Mouse (Mus musculus): ENCODE results near the gene Prickle1. TPM values are rescaled to one million over a fixed set of nuclear protein-coding genes. Genes with fewer than 3 reads are reported as not detected.
A peak's percentile ranks its signal among the peaks of the same experiment; 100 is the strongest.

Gene Prickle1
- polyA plus RNA-seq, 1 experiment, result 8.0 TPM

- no peak overlapping the region for H3K4me2 ChIP-seq (ENCODE audit: low read depth)
- H3K79me2 ChIP-seq (ENCODE audit: control insufficient read depth, insufficient read depth), result no peaks in the 10 kb centered on the region
- no peaks in the 10 kb centered on the region for H3K27me3 ChIP-seq (ENCODE audit: control insufficient read depth, insufficient read depth, insufficient read length)
- H3K4me3 ChIP-seq, result no peak overlapping the region
- no peak overlapping the region for H3ac ChIP-seq (ENCODE audit: control insufficient read depth, insufficient read length)
- TF ChIP-seq MYOD1 (IDR thresholded peaks at IDR 0.05; ENCODE audit: control insufficient read depth in 1 of 3, insufficient read length in 2 of 3, low read depth in 2 of 3) (no peak), REST (IDR thresholded peaks at IDR 0.05; ENCODE audit: insufficient read depth, insufficient read length) (no peak), USF1 (IDR thresholded peaks at IDR 0.05; ENCODE audit: low read depth) (no peak), CEBPB (IDR thresholded peaks at IDR 0.05; ENCODE audit: insufficient read depth, poor library complexity, severe bottlenecking) (no peak), MAX (IDR thresholded peaks at IDR 0.05; ENCODE audit: low read depth) (no peak), TCF3 (IDR thresholded peaks at IDR 0.05; ENCODE audit: insufficient read length, low read depth) (no peak), POLR2A (IDR thresholded peaks at IDR 0.05; ENCODE audit: insufficient read length, low read depth) (no peak), MYOG (IDR thresholded peaks at IDR 0.05; ENCODE audit: control insufficient read depth in 1 of 3, insufficient read depth in 1 of 3, insufficient read length in 2 of 3, low read depth in 2 of 3) (no peak), POLR2AphosphoS2 (IDR thresholded peaks at IDR 0.05; ENCODE audit: insufficient read length, low read depth) (no peak), E2F4 (IDR thresholded peaks at IDR 0.05; ENCODE audit: insufficient read depth) (no peak), TCF12 (IDR thresholded peaks at IDR 0.05; ENCODE audit: insufficient read depth, poor library complexity, severe bottlenecking) (no peak)
- H3K36me3 ChIP-seq (ENCODE audit: control insufficient read depth, insufficient read depth), result no peaks in the 10 kb centered on the region
Observed at GRCm38 (mm10) chr15:93610721-93611201, 15.1 kb upstream of the Prickle1 start.

GRCm38 (mm10) chr15:93610288-93610687 is 14.6 kb upstream of the Prickle1 start:
- Histone ChIP-seq H3K36me3 (ENCODE audit: control insufficient read depth, insufficient read depth) (no peaks in the 10 kb centered on the region), H3K4me2 (ENCODE audit: low read depth) (no peak overlapping the region), H3K4me3 (no peak overlapping the region)

GRCm38 (mm10) chr15:93602850-93603249 is 7.2 kb upstream of the Prickle1 start:
- no peak overlapping the region for H3ac ChIP-seq (ENCODE audit: control insufficient read depth, insufficient read length)
- H3K4me3 ChIP-seq, result no peak overlapping the region
- no peaks in the 10 kb centered on the region for H3K79me2 ChIP-seq (ENCODE audit: control insufficient read depth, insufficient read depth)
- H3K27me3 ChIP-seq (ENCODE audit: control insufficient read depth, insufficient read depth, insufficient read length), result no peaks in the 10 kb centered on the region
- TF ChIP-seq CEBPB (IDR thresholded peaks at IDR 0.05; ENCODE audit: insufficient read depth, poor library complexity, severe bottlenecking) (no peak), SRF (IDR thresholded peaks at IDR 0.05; ENCODE audit: control insufficient read depth, insufficient read length, low read depth) (no peak), REST (IDR thresholded peaks at IDR 0.05; ENCODE audit: insufficient read depth, insufficient read length) (no peak), TCF3 (IDR thresholded peaks at IDR 0.05; ENCODE audit: insufficient read length, low read depth) (no peak), MAX (IDR thresholded peaks at IDR 0.05; ENCODE audit: low read depth) (no peak), TCF12 (IDR thresholded peaks at IDR 0.05; ENCODE audit: insufficient read depth, poor library complexity, severe bottlenecking) (no peak), POLR2AphosphoS2 (IDR thresholded peaks at IDR 0.05; ENCODE audit: insufficient read length, low read depth) (no peak), MYOD1 (IDR thresholded peaks at IDR 0.05; ENCODE audit: control insufficient read depth in 1 of 3, insufficient read length in 2 of 3, low read depth in 2 of 3) (no peak), USF1 (IDR thresholded peaks at IDR 0.05; ENCODE audit: low read depth) (no peak), E2F4 (IDR thresholded peaks at IDR 0.05; ENCODE audit: insufficient read depth) (no peak), POLR2A (IDR thresholded peaks at IDR 0.05; ENCODE audit: insufficient read length, low read depth) (no peak)
- H3K4me2 ChIP-seq (ENCODE audit: low read depth), result no peak overlapping the region
- no peaks in the 10 kb centered on the region for H3K36me3 ChIP-seq (ENCODE audit: control insufficient read depth, insufficient read depth)

More at GRCm38 (mm10) chr15:93610288-93610687, 14.6 kb upstream of the Prickle1 start:
- Histone ChIP-seq H3K79me2 (ENCODE audit: control insufficient read depth, insufficient read depth) (no peaks in the 10 kb centered on the region), H3ac (ENCODE audit: control insufficient read depth, insufficient read length) (no peak overlapping the region), H3K27me3 (ENCODE audit: control insufficient read depth, insufficient read depth, insufficient read length) (no peaks in the 10 kb centered on the region)
- TF ChIP-seq TCF3 (IDR thresholded peaks at IDR 0.05; ENCODE audit: insufficient read length, low read depth) (no peak), MYOD1 (IDR thresholded peaks at IDR 0.05; ENCODE audit: control insufficient read depth in 1 of 3, insufficient read length in 2 of 3, low read depth in 2 of 3) (no peak), MAX (IDR thresholded peaks at IDR 0.05; ENCODE audit: low read depth) (no peak), E2F4 (IDR thresholded peaks at IDR 0.05; ENCODE audit: insufficient read depth) (no peak), REST (IDR thresholded peaks at IDR 0.05; ENCODE audit: insufficient read depth, insufficient read length) (no peak), POLR2AphosphoS2 (IDR thresholded peaks at IDR 0.05; ENCODE audit: insufficient read length, low read depth) (no peak), CEBPB (IDR thresholded peaks at IDR 0.05; ENCODE audit: insufficient read depth, poor library complexity, severe bottlenecking) (no peak), POLR2A (IDR thresholded peaks at IDR 0.05; ENCODE audit: insufficient read length, low read depth) (no peak), TCF12 (IDR thresholded peaks at IDR 0.05; ENCODE audit: insufficient read depth, poor library complexity, severe bottlenecking) (no peak)

- no peak overlapping the region for H3K4me2 ChIP-seq (ENCODE audit: low read depth)
- TF ChIP-seq REST (IDR thresholded peaks at IDR 0.05; ENCODE audit: insufficient read depth, insufficient read length) (no peak), USF1 (IDR thresholded peaks at IDR 0.05; ENCODE audit: low read depth) (peak; percentile 40), POLR2AphosphoS2 (IDR thresholded peaks at IDR 0.05; ENCODE audit: insufficient read length, low read depth) (no peak)
- no peak overlapping the region for H3K4me3 ChIP-seq
- no peak overlapping the region for H3ac ChIP-seq (ENCODE audit: control insufficient read depth, insufficient read length)
- H3K27me3 ChIP-seq (ENCODE audit: control insufficient read depth, insufficient read depth, insufficient read length), result no peaks in the 10 kb centered on the region
- H3K36me3 ChIP-seq (ENCODE audit: control insufficient read depth, insufficient read depth), result no peaks in the 10 kb centered on the region
- H3K79me2 ChIP-seq (ENCODE audit: control insufficient read depth, insufficient read depth), result no peaks in the 10 kb centered on the region
Observed at GRCm38 (mm10) chr15:93601461-93602015, 5.8 kb upstream of the Prickle1 start.

GRCm38 (mm10) chr15:93596991-93597390 is 1.3 kb upstream of the Prickle1 start:
- H3K4me3 ChIP-seq, result peak overlapping the region; percentile 49
- peak overlapping the region; percentile 99 for H3K4me2 ChIP-seq (ENCODE audit: low read depth)
- no peak overlapping the region for H3ac ChIP-seq (ENCODE audit: control insufficient read depth, insufficient read length)
- peaks cover 9% of the 10 kb centered on the region for H3K79me2 ChIP-seq (ENCODE audit: control insufficient read depth, insufficient read depth)
- H3K36me3 ChIP-seq (ENCODE audit: control insufficient read depth, insufficient read depth), result no peaks in the 10 kb centered on the region
- H3K27me3 ChIP-seq (ENCODE audit: control insufficient read depth, insufficient read depth, insufficient read length), result no peaks in the 10 kb centered on the region
- no peak for TF ChIP-seq CEBPB (IDR thresholded peaks at IDR 0.05; ENCODE audit: insufficient read depth, poor library complexity, severe bottlenecking)
- no peak for TF ChIP-seq MAX (IDR thresholded peaks at IDR 0.05; ENCODE audit: low read depth)
- TF ChIP-seq POLR2A (IDR thresholded peaks at IDR 0.05; ENCODE audit: insufficient read length, low read depth), result no peak
- TF ChIP-seq MYOD1 (IDR thresholded peaks at IDR 0.05; ENCODE audit: control insufficient read depth in 1 of 3, insufficient read length in 2 of 3, low read depth in 2 of 3), result no peak
- TF ChIP-seq TCF3 (IDR thresholded peaks at IDR 0.05; ENCODE audit: insufficient read length, low read depth), result no peak
- TF ChIP-seq MYOG (IDR thresholded peaks at IDR 0.05; ENCODE audit: control insufficient read depth in 1 of 3, insufficient read depth in 1 of 3, insufficient read length in 2 of 3, low read depth in 2 of 3), result no peak
- no peak for TF ChIP-seq TCF12 (IDR thresholded peaks at IDR 0.05; ENCODE audit: insufficient read depth, poor library complexity, severe bottlenecking)
- no peak for TF ChIP-seq E2F4 (IDR thresholded peaks at IDR 0.05; ENCODE audit: insufficient read depth)
- no peak for TF ChIP-seq POLR2AphosphoS2 (IDR thresholded peaks at IDR 0.05; ENCODE audit: insufficient read length, low read depth)
- no peak for TF ChIP-seq USF1 (IDR thresholded peaks at IDR 0.05; ENCODE audit: low read depth)
- no peak for TF ChIP-seq SRF (IDR thresholded peaks at IDR 0.05; ENCODE audit: control insufficient read depth, insufficient read length, low read depth)
- TF ChIP-seq REST (IDR thresholded peaks at IDR 0.05; ENCODE audit: insufficient read depth, insufficient read length), result no peak
